Mouse (Mus musculus): ENCODE measurements around the gene Gm42878.
"Not testable (repeated sequence)": the region's sequence is repeated elsewhere in the genome, so short reads cannot be mapped to it uniquely, and the experiment has no call there.

- not testable (repeated sequence) for TF ChIP-seq POLR2A (IDR thresholded peaks at IDR 0.05; ENCODE audit: extremely low read depth, insufficient read depth, low read length); CTCF (IDR thresholded peaks at IDR 0.05; ENCODE audit: low read depth, low read length)
These were observed 25.5 kb downstream of the Gm42878 start for GRCm38 (mm10) chr5:121519758-121520157.
